Mouse (Mus musculus): ENCODE measurements around the gene Shank2.

DNA sequence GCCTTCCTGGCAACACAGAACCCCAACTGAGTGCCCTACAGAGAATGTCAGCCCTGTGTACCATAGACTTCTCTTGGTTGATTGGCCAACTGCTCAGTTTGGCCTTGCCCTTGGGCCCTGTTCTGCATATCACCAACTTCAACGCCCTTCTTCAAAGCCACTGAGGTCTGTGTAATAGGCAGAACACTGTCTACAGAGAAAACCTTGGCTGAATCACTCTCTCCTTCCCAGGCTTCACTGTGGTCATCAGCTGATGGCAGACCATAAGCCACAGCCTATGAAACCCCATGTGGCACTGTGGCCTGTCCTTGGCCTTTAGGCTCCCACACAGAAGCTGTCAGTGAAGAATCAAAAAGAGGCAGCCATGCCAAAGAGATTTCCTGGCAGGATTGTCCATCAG lies 457.2 kb downstream of the Shank2 start:
- TF ChIP-seq CTCF (IDR thresholded peaks at IDR 0.05; ENCODE audit: low read depth): no peak
- TF ChIP-seq EP300 (IDR thresholded peaks at IDR 0.05; ENCODE audit: low read depth): no peak

Measured in liver, postnatal 0 days (tissue).